Mouse (Mus musculus): Measurements from ENCODE around the gene Neurl1b.

Gene Neurl1b

DNA sequence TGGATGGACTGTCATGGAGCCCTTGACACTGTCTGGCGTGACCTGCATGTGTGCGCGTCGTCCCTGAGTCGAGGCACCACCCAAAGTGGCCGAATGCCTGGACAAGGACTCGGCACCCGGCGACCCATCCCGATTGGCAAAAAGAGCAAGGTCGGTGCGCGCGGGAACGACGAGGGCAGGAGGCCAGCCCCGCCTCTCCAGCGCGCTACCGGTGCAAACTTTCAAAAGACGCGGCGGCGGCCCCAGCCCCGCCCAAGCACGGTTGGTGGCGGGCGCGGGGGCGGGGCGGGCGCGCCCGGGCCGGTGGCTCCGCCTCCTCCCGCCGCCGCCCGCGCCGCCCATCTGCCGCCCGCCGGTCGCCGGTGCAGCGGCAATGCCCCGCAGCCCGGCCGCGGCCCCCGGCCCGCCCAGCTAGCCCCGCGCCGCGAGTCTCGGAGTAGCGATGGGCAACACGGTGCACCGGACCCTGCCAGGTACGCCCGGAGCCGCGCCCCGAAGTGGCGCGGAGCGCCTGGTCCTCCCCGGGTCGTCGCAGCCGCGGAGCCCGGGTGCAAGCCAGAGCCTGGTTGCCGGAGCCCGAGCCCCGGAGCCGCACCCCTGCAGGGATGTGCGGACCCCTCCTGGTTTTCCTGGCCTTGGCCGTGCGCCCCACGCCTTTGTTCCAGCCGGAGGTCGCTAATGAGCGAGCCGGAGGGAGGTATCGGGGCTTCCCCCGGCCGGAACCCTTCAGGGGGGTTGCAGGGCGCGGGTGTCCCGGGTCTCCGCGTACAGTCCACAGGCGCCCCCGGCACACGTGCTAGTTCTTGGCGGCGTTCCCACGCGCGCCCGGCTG is at the start of gene Neurl1b:
Gene Neurl1b, plus strand, starts transcription at position 307 of the 832 bp plus-strand sequence.
- peak in 1 of 2 experiments; percentile 49 for DNase-seq (ENCODE audit: low spot score in 2 of 2)

DNA sequence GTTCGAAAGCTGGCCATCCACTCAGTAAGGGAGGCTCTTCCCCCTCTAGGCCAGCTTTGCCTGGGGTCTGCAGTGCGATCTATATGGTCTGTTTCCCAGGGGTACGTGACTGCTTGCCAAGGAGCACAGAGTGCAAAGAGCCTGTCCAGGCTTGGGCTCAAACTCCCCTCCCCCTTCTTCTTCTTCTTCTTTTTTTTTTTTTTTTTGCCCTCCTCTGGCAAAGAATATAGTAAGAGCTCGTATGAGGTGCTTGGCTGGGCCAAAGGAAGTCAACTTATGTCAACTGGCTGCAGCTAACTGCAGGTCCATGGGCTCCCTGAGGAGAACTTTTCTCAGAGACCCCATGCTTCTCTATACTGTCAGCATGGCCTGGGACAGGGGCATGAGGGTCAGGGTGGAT is 47.8 kb upstream of the Neurl1b start:
- DNase-seq (ENCODE audit: low spot score in 2 of 2) = no peak

DNA sequence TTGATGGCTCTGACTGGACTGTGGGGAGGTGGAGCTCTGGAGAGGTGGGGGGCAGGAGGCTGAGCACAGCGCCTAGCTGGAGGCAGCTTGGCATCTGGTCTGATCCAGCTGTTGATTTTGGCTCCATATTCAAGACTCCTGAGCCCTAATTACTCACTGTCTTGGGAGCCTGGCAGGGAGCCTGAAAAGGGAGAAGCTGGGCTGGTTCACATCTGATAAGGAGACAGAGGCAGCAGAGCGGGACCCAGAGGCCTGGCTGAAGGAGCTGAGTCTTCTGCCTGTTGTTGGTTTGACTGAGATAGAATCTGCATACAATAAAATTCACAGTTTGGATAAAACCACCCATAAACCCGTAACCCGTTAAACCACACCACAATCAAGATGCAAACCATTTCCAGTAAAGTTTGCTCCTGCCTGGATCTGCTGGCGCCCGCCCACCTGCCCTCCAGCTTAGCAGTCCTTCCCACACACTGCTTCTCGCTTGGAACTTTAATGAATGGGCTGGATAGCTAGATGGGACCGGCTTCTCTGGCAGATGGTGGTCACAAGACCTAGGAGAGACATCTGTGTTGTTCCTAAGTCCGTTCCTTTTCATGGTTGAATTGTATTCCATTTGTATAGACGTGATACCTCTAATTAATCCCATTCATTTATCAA is 46.2 kb upstream of the Neurl1b start:
- DNase-seq (ENCODE audit: low spot score in 2 of 2) = no peak

DNA sequence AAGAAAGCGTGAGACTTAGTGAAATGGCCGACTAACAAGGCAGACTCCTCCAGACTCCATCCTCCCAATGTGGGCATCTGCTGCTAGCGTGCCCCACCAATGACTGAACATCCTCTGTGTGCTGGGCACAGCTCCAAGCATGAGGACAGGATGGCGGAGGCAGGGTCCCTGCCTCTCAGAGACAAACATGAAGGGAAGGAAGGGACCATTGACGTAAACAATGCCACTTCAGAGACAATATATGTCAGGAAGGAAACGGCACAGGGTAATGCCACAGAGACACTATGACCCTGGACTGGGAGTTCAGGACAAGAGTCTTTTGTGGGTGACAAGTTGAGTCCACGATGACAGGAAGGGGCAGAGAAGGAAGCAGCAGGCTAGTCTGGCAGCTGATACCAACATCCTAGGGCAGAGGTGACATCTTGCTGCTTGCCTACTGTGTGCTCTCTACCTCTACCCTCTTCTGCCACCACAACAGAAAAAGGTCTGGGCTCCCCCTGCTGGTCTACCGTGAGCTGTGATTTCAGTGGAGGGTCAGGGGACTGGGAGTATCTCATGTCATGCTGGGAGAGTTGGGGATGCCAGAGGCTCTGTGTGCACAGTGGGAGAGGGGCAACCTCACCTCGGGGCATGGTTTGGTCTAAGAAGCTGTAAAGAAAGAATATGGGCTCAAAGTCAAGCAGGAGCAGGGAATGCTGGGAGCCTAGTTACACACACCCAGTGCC is 43.9 kb upstream of the Neurl1b start:
- peak in 1 of 2 experiments; percentile 48 for DNase-seq (ENCODE audit: low spot score in 2 of 2)

DNA sequence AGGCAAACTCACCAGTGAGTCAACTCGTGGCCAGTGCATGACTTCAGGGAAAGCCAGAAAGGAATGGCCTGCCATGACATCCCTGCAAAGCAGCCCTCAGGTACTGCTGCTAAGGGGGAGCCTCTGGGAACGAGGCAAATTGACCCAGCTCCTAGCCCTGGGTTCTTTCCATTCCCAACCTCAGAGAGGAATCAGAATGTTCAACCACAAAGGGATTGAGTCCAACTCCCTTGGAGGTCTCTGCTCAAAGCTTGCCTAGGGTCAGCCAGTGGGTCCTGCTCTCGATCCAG is 43.4 kb upstream of the Neurl1b start:
- no peak for DNase-seq (ENCODE audit: low spot score in 2 of 2)

DNA sequence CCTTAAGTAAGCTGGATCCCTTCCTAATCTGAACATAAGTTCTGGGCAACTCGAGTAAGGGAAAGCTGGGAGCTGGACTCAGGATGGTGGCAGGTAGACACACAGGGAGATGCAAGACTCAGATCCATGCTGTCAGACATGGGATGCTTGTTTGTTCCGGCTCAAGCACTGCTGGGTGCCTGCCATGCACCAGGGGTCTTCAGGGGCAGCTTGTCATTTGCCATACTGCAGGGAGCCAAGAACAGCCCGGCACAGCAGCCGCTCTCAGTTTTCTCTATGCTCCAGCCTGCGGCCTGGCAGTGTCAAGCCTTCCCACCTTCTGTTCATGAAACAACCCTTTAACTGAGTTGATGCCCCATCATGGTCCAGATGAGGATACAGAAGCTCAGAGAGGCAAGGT is 41.4 kb upstream of the Neurl1b start:
- DNase-seq (ENCODE audit: low spot score in 2 of 2) = no peak

DNA sequence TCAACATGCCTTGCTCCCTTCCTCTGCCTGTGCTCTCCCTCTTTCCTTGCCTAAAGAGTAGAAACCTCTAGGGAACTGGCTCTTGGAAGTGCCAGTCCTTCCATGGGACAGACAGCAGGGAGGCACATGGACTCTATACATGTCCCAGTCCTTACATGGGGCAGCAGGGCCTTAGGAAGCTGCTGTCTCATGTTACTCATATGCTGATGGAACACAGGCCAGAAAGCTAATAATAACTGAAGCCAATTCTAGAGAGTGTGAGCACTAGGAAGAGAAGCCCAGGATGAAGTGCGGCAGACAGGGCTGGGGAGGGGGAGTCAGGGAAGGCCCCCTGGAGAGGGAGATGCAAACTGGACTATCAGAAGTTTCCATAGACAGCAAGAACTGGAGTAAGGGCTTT is 38.2 kb upstream of the Neurl1b start:
- no peak for DNase-seq (ENCODE audit: low spot score in 2 of 2)

DNA sequence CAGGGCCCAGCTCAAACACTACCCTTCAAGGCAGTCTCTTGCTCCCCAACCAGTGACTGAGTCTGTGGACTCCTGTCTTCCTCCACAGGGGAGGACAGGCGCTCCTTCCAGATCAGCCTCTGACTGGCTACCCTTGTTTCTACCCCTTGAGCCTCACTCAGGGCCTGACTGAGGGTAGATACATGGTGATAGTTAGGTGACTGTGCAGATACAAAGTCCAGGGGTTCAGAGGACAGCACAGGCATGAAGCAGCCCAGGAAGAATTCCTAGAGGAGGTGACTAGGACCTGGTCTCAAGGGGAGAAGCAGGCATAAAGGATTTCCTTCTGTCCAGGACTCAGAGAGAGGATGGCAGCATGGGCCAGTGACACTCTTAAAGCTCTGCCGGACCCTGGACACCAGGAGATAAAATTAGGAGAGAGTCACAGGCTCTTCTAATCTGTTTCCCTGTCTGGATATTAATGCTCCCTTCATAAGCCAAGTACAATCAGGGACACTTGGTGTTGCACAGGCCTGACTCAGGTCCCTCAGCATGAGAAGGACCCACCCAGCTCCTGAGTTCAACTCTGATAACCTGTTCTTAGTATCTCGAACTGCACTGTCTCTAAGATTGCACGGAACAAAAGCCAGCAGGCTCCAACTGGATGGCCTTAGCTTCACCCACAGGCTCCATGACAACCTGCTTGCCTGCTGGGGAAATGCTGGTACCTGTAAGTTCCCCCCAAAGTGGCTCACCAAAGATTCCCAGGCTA is 37.5 kb upstream of the Neurl1b start:
- no peak for DNase-seq (ENCODE audit: low spot score in 2 of 2)

DNA sequence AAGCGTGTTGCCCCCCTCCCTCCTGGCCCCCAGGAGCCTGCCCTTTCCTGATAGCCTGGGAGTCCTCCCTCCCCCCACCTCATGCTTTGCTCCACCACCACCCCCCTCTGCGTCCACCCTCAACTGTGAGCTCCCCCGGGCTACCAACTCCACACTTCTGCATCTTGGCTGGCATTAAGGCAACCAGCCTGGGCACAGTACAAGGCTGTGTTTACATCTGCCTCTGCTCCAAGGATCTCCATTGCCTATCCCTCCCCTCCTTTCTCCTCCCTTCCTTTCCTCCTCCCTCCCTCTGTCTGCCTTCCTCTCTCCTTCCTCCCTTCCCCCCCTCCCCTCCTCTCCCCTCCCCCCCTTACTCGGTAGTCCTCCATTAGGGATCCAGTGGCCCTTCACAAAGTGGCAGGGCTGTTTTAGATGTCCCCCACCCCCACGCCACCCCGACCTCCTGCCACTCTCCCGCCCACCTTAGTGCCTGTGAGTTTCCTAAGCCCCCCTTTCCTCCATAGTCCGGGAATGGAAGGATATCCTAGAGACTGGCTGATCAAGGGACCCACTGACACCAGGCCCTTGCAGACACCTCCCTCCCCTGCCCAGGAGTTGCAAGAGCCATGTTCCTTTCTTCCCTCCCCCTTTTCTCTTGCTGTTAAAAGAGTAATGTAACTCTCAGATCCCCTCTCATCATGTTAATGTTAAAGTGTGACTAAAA is 34.2 kb upstream of the Neurl1b start:
- no peak for DNase-seq (ENCODE audit: low spot score in 2 of 2)

DNA sequence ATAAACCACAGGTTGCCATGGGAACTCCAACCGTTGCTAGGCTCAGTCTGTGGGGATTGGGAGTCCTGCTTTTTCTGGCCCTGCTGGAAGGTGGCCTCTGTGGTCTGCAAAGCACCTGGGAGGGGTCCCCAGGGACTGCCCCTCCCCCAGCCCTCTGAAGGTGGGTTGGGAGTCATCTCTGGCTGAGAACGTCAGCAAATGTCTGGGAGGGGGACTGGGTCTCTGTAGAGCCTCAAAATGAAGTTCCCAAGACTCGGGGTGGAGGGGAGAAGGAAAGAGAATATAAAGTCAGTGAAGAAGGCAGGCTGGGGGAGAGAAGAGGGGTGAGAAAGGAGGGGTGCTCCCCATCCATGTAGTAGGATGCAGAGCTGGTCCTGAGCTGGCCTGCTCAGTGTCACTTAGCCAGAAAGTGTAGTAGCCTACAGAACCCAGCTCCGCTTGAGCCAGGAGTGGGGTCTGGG is 33.6 kb upstream of the Neurl1b start:
- peak; percentile 74 for DNase-seq (ENCODE audit: low spot score in 2 of 2)

DNA sequence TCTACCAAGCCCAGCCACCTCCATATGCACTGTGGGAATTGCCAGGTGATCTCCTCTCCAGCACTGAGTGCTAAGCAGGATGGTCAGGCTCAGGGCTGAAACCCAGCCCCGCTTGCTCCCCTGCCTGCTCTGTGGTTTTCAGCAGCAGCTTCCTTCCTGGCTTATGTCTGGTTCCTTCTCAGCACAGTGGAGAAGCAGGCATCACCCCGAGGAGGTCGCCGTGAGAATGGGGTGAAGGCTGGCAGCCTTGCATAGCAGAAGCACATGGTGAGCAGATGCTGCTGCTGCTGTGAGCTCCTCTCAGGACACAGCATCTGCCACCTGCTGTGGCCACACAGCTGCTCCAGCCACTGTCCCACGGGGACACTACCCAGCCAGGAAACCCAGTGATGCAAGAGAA is 33.0 kb upstream of the Neurl1b start:
- no peak for DNase-seq (ENCODE audit: low spot score in 2 of 2)

DNA sequence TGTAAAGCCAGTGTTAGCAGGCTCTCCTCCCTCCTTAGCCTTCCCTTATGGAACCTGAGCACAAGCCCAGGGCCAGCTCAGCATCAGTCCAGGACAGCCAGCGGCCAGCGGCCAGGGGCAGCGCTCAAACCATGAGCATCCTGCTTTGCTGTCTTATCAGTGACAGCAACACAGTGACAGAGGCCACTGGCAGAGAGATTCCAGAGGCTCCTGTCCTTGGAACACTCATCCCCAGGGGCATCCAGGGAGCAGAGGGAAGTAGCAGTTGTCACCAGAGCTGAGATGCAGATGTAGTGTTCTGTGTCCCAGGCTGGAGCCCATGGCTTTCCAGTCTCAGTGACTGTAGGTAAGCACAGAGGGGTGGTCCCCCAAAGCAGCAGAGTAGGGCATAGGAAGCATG is 32.5 kb upstream of the Neurl1b start:
- DNase-seq (ENCODE audit: low spot score in 2 of 2) = no peak

DNA sequence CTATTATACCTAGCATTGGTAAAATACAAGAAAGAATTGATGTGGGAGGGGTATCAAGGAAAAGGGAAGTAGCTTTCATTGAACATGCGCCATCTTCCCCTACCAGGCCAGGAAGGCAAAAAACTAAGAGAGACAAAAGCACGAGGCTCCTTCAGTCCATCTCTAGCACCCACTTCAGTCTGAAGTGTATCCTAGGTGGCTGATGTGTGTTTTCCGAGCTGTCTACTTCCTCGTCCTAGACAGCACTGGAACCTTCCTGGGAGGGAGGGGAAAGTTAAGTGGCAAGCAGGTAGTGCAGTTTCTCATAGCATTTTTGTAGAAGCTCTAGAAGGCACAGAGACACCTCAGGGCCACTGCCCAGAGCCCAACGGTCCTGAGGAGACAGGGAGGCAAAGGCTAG is 31.9 kb upstream of the Neurl1b start:
- DNase-seq (ENCODE audit: low spot score in 2 of 2) = no peak

DNA sequence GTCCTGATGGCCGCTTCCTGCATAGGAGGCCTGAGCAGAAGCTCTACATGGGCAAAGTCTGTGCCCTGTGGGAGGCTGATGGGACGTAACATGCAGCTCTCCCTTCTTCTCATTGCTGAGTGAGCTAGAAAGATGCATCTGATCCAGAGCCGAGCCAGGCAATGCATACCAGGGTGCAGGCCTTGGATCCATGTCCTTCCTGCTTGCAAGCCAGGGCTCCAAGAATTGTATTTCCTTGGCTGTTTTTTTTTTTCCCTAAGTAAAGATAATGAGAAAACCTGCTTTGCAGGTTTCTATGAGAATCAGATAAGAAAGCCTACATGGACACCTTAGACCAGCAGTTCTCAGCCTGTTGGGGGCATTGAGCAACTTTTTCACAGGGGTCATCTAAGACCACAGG is 30.5 kb upstream of the Neurl1b start:
- no peak for DNase-seq (ENCODE audit: low spot score in 2 of 2)

DNA sequence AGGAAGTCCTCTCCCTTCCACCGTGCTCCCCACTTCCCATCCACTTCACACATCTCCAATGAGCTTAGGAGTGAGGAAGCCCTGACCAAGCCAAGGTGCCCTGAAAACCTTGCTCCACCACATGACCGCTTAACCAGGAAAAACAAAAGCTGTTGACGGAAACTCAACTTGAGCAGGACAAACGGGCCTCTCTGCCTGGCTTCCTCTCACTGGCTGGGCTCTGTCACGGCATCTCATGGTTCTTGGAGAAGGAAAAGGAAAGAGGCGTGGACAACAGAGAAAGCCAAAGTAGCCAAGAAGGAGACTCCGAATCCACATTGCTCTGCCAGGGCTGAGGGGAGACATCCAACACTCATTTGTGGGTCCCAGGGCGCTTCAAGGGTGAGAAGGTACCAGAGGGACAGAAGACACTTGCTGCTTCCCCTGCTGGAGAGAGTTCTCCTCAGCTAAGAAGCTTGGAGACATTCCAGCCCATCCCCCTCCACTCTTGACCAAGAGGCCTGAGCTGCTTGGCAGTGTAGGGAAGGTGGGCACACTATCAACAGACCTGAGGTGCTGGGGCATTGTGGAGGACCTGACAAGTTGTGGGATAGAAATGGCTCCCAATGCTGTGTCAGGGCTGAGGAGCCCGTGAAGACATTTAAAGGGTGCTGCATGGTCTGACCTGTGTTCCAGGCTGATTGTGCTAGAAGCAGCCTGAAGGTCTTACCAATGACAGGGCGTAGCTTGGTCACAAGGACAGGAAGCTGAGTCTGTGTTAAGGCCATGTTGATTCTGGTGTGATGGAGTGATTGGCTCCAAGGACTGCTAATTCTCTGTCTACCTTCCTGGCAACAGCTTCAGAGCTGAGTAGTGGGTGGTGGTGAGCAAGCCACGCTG is 29.1 kb upstream of the Neurl1b start:
- no peak for DNase-seq (ENCODE audit: low spot score in 2 of 2)

DNA sequence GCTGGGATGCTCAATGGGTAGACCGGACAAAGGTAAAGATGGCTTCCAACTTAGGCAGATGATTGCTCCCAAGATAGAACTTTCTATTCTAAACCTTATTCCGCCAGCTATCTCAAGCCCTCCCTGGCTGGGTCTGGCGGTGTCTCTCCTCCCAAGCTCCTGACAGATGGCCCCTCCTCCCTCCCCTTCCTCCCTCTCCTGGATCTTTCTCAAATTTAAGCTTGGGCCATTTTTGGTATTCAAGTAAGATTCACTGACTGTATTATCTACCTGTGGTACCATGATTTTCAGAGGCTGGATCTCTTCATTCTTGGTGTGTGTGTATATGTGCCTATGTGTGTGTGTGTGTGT is 28.5 kb upstream of the Neurl1b start:
- DNase-seq (ENCODE audit: low spot score in 2 of 2) = no peak

DNA sequence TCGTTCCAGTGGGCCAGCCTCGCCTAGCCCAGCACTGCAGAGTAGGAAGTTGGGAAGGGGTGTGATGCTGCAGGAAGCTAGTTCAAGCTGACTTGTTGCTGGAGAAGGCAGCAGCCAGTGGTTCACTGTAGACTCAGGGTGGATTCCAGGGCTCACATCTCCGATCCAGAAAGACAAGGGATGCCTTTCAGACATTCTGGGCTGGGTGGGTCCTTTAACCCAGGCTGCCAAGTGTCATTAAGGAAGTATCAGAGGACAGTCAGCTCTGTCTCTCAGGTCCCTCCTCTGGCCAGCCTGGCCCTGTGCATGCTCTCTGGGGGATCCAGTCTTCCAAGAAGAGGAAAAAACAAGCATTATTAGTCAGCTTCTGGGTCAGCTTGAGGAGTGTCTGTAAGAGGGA is 26.5 kb upstream of the Neurl1b start:
- DNase-seq (ENCODE audit: low spot score in 2 of 2) = no peak

DNA sequence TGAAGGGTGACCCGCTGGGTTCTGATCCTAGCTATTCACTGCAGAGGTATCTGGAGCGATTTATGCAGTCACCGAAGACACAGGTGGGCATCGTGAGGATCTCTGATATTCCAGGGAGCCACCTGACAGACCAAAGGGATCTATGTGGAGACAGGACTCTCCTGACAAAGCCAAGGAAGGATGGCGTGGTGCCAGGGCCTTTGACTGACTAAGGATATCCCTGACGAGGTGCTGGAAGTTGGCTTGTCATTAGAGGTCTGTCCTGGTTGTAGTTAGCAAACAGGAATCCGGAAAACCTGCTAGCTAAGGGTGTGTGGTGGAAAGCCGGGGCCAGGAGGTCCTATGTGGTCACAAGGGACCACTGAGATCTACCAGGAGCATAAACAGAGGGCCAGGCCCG is 25.4 kb upstream of the Neurl1b start:
- DNase-seq (ENCODE audit: low spot score in 2 of 2) = no peak

DNA sequence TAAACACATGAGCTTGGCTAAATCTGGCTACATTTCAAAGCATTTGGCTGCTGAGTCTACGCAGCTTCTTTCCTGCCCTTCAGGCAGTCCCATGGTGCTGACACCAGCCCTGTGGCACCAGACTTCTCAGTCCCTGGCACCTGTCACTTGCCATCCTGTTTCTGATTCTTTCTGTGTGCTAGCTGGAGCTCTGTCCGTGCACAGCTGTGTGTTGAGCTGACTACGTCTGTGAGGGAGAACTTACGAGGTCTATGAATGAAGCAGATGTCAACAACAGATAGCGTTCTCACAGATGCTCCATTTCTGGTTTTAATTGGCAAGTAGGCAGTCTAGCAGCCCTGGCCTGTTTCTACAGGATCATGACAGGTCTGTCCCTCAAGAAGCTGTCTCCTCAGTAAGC is 24.0 kb upstream of the Neurl1b start:
- no peak for DNase-seq (ENCODE audit: low spot score in 2 of 2)

DNA sequence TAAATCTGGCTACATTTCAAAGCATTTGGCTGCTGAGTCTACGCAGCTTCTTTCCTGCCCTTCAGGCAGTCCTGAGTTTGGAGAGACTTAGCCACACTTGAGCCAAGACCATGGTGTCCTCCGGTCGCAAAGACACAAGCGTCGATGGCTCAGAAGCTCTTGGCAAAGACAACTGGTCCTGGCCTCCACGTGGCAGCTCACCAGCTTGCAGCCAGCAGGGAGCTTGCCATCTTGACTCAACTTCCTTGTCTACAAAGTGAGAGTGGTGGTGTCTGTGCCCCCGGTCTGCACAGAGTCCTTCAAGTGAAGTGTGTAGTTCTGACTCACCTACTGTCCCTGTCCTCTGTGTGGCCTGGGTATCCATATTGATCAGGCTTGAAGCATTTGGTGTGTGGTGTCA is 22.3 kb upstream of the Neurl1b start:
- no peak for DNase-seq (ENCODE audit: low spot score in 2 of 2)

DNA sequence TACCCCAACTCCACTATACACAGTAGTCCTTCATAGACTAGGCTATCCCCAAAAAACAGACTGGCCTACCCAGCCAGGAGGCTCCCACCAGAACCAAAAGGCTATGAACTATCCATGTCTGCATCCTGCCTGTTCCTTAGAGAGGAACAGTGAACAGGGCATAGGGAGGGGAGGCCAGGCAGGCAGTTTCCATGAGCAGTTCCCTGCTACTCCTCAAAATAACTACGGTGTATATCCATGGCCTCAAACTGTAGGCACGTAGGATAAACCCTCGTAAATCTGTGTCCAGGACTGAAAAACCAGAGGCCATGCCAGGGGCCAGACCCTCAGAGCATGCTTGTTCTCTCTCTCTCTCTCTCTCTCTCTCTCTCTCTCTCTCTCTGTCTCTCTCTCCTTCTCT is 17.9 kb upstream of the Neurl1b start:
- DNase-seq (ENCODE audit: low spot score in 2 of 2) = no peak
